Mouse (Mus musculus) stomach, postnatal 0 days (tissue): Measurements from ENCODE around the gene Pgbd5. TPM values are rescaled to one million over a fixed set of nuclear protein-coding genes. Genes with fewer than 3 reads are reported as not detected.
A peak's percentile ranks its signal among the peaks of the same experiment; 100 is the strongest.

ENCODE experiments used
- ATAC-seq: fragments of 200-750 bp; cut with Nextera tagmentation; 2 replicates; pipeline ENCODE4 v1.8.0; 2017; ENCODE audit not compliant: low FRiP score, low TSS enrichment
- DNase-seq: peaks from one replicate; pipeline ENCODE4 v3.0.0-alpha.2; 2016; ENCODE audit warnings: low spot score
- H3K27ac ChIP-seq: fragments of 300-500 bp; sonication (generic); replicated peaks from 2 replicates; pipeline ENCODE4 v1.5.1; 2014; ENCODE audit warnings: mild to moderate bottlenecking, control low read depth
- H3K27me3 ChIP-seq: fragments of 300-500 bp; sonication (generic); 2 replicates; pipeline ENCODE4 v1.6.1; 2014; ENCODE audit warnings: low read length; ENCODE audit not compliant: control insufficient read depth, insufficient read depth
- H3K36me3 ChIP-seq: fragments of 300-500 bp; sonication (generic); 2 replicates; pipeline ENCODE4 v1.6.1; 2014; ENCODE audit warnings: low read length, mixed read lengths; ENCODE audit not compliant: control insufficient read depth, insufficient read depth
- H3K4me1 ChIP-seq: fragments of 300-500 bp; sonication (generic); replicated peaks from 2 replicates; pipeline ENCODE4 v1.6.1; 2014; ENCODE audit warnings: antibody characterized with exemption; ENCODE audit not compliant: control insufficient read depth, insufficient read depth
- H3K4me2 ChIP-seq: fragments of 300-500 bp; sonication (generic); replicated peaks from 2 replicates; pipeline ENCODE4 v1.6.1; 2014; ENCODE audit warnings: low read depth, mild to moderate bottlenecking, control low read depth, moderate library complexity
- H3K4me3 ChIP-seq: fragments of 300-500 bp; sonication (generic); 2 replicates; pipeline ENCODE4 v1.5.1; 2014; ENCODE audit warnings: low read depth, low read length, control low read depth
- H3K9ac ChIP-seq: fragments of 300-500 bp; sonication (generic); 2 replicates; pipeline ENCODE4 v1.6.1; 2014; ENCODE audit warnings: mild to moderate bottlenecking, low read length, control low read depth, mixed read lengths
- H3K9me3 ChIP-seq: fragments of 300-500 bp; sonication (generic); 2 replicates; pipeline ENCODE4 v1.6.1; 2016; ENCODE audit warnings: low read length; ENCODE audit not compliant: control insufficient read depth
- CTCF ChIP-seq: IDR thresholded peaks from 2 replicates; pipeline ENCODE4 v1.5.1; 2016; ENCODE audit warnings: antibody characterized with exemption, low read depth, mild to moderate bottlenecking, moderate library complexity
- EP300 ChIP-seq: optimal IDR thresholded peaks from 2 replicates; pipeline ENCODE3; 2016; ENCODE audit warnings: antibody characterized with exemption
- WGBS: fragments of 180-500 bp; shearing (Covaris S2); extraction: QIAGEN DNeasy Blood & Tissue Kit; methylation state at CpG from one replicate; pipeline ENCODE4 v1.1.7; 2014; 5-methylcytosine and 5-hydroxymethylcytosine counted together
- polyA plus RNA-seq: library from polyadenylated mRNA; unstranded; fragments of >200 nt; fragmentation: Nextera tagmentation; extraction: Ambion mirVana; gene quantifications from 2 replicates; pipeline ENCODE4 v1.2.1, GENCODE M21; 2015

Gene Pgbd5
- polyA plus RNA-seq, 1 experiment from 2014 or later = 2.0 TPM

DNA sequence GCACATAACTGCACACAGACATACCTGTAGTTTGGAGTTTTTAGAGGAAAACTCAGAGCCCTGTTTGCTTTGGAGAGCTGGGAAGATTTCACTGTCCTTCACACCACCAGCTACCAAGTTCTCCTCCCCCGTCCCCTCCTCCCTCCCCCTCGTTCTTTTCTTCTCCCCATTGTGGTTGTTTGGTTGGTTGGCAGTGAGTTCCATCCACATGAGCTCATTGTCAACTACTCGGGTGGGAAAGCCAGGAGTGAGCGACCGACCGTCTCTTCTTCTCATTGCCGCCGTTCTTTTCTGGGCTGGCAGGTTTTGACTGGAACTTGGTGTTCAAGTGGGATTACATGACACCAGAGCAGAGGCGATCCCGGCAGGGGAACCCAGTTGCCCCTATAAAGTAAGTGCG, 107.8 kb downstream of the Pgbd5 start:
- no peak for ATAC-seq
- Histone ChIP-seq H3K4me3 (no peak overlapping the region), H3K9ac (no peak overlapping the region), H3K27ac (no peak overlapping the region), H3K4me2 (no peak overlapping the region), H3K4me1 (no peaks in the 10 kb centered on the region), H3K27me3 (no peaks in the 10 kb centered on the region), H3K9me3 (no peaks in the 10 kb centered on the region), H3K36me3 (peaks cover 25% of the 10 kb centered on the region)
- 70% methylated on average over 11 of the region's 11 CpGs for WGBS
- TF ChIP-seq EP300 = no peak
- TF ChIP-seq CTCF = no peak
- no peak for DNase-seq

DNA sequence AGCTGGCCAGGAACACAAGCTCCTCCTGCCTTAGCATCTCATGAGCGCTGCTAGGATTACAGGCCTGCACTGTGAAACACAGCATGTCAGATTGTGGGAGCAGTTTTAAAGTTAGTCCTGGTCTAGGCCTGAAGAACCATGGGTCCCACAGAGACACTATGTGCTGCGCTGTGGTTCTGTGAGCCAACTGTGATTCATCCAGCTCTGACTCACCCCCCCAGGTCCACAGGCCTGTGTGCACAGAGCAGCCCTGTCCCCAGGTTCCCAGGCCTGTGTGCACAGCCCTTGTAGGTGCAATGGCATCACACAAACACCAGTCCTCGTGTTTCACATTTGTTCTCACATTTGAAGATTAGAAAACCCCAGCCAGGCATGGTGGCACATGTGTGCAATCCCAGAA, 108.4 kb downstream of the Pgbd5 start:
- 80% methylated on average over 3 of the region's 3 CpGs for WGBS
- no peak for TF ChIP-seq EP300
- no peak for TF ChIP-seq CTCF
- DNase-seq (no peak), ATAC-seq (peak; percentile 57; the same call in 1 of the 2 replicates)
- Histone ChIP-seq H3K9me3 (no peaks in the 10 kb centered on the region), H3K4me2 (no peak overlapping the region), H3K4me3 (no peak overlapping the region), H3K4me1 (no peaks in the 10 kb centered on the region), H3K9ac (no peak overlapping the region), H3K27ac (no peak overlapping the region), H3K36me3 (peaks cover 22% of the 10 kb centered on the region), H3K27me3 (no peaks in the 10 kb centered on the region)

DNA sequence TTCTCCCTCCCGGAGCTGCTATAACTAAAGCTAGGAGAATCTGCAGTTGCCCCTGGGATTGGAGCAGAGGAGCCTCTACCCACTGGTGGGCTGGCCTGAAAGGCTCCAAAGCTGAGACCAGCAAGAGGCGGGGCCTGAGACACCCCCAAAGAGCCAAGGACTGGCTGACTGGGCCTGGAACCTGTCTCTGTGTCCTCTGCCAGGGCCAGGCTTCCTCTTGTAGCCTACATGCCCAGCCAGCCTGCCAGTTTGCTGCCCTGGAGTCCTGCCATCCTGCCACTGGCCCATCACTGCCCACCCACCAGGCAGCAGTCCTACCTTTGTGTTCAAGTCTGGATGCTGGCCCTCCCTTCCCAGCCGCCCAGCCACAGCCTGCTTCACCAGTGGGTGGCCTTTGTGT, 109.0 kb downstream of the Pgbd5 start:
- Histone ChIP-seq H3K4me3 (no peak overlapping the region), H3K9me3 (no peaks in the 10 kb centered on the region), H3K27me3 (no peaks in the 10 kb centered on the region), H3K27ac (no peak overlapping the region), H3K4me2 (no peak overlapping the region), H3K9ac (no peak overlapping the region), H3K36me3 (peaks cover 17% of the 10 kb centered on the region), H3K4me1 (no peaks in the 10 kb centered on the region)
- TF ChIP-seq CTCF = no peak
- TF ChIP-seq EP300 = no peak
- ATAC-seq (no peak), DNase-seq (no peak)
- WGBS = 79% methylated on average over 3 of the region's 3 CpGs

DNA sequence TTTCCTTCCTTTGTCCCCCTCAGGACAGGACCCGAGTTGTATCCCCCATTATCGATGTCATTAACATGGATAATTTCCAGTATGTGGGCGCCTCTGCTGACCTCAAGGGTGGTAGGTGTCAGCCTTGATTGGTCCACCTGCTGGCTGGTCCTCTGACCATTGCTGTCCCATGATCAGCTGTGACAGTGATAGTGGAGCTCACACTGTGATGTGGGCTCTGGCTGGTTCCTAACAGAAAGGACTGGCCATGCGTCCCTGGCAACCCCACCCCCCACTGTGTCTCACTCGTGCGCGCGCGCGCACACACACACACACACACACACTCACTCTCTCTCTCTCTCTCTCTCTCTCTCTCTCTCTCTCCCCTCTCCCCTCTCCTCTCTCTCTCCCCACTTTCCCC, 109.8 kb downstream of the Pgbd5 start:
- 85% methylated on average over 10 of the region's 10 CpGs for WGBS
- H3K36me3 ChIP-seq = peaks cover 18% of the 10 kb centered on the region
- no peak for DNase-seq
- no peaks in the 10 kb centered on the region for H3K27me3 ChIP-seq
- ATAC-seq = no peak
- H3K9ac ChIP-seq = no peak overlapping the region
- TF ChIP-seq EP300 (no peak), CTCF (no peak)
- no peaks in the 10 kb centered on the region for H3K9me3 ChIP-seq
- H3K27ac ChIP-seq = no peak overlapping the region
- no peak overlapping the region for H3K4me2 ChIP-seq
- H3K4me1 ChIP-seq = no peaks in the 10 kb centered on the region
- H3K4me3 ChIP-seq = no peak overlapping the region

DNA sequence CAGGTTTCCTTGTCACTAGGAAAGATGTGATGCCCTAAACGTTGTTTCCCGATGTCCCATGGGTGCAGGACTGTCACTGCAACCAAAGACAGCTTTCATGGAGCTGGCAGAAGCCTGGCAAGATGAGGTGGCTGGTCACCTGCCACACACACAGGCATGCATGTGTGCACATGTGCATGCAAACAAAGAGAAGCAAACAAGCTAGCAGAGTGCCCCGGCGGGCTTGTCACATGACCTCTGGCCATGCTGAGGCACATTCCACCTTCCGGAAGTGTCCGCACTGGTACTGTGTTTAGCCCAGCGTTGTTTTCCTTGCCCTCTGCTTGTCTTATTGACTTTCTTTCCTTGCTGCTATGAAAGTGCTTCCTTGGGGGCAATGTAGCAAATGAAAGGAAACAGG, 111.2 kb downstream of the Pgbd5 start:
- 54% methylated on average over 7 of the region's 7 CpGs for WGBS
- TF ChIP-seq EP300 = no peak
- no peak for TF ChIP-seq CTCF
- H3K4me2 ChIP-seq = no peak overlapping the region
- no peaks in the 10 kb centered on the region for H3K4me1 ChIP-seq
- H3K36me3 ChIP-seq = peaks cover 15% of the 10 kb centered on the region
- DNase-seq = peak; percentile 50
- H3K9ac ChIP-seq = no peak overlapping the region
- no peaks in the 10 kb centered on the region for H3K27me3 ChIP-seq
- H3K9me3 ChIP-seq = no peaks in the 10 kb centered on the region
- ATAC-seq = peak; percentile 51
- no peak overlapping the region for H3K4me3 ChIP-seq
- H3K27ac ChIP-seq = no peak overlapping the region

DNA sequence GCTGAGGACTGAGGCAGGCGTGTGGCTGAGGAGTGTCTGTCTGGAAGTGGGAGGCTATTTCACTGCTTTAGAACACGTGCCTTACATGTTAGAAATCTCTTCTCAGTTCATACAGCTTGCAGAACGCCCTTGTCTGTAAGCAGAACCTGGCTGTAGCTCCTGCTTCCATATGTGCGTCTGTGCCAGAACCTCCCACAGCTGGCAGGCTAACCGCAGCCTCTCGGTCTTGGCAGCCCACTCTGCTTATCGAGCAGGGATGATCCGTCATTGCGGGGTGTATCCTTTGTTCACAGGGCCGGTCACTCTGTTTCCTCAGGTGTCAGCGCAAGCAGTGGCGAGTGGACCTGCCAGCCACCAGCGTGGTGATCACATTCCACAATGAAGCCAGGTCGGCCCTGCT, 116.1 kb downstream of the Pgbd5 start:
- Histone ChIP-seq H3K27me3 (no peaks in the 10 kb centered on the region), H3K36me3 (peaks cover 10% of the 10 kb centered on the region), H3K9me3 (no peaks in the 10 kb centered on the region), H3K4me3 (no peak overlapping the region), H3K4me1 (no peaks in the 10 kb centered on the region), H3K27ac (no peak overlapping the region), H3K9ac (no peak overlapping the region), H3K4me2 (no peak overlapping the region)
- ATAC-seq (no peak), DNase-seq (peak; percentile 33)
- TF ChIP-seq CTCF = no peak
- no peak for TF ChIP-seq EP300
- 72% methylated on average over 14 of the region's 14 CpGs for WGBS
